Mouse (Mus musculus): ENCODE data around the gene Ccdc150.

DNA sequence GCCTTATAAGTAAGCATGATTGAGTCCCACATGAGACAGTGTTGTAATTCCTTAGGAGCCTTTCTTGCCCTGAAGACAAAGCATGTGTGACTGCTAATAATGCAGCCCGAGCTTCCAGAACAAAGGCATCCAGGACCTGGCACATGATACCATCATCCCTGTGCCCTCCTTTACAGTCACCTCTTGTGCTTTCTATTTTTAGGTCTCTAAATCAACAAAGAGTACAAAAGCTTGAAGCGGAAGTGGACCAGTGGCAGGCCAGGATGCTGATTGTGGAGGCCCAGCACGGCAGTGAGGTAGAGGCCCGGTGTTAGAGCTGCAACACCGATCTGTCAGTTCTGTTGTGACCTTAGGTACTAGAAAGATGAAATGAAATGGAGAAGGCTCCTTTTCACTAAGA is 105.0 kb downstream of the Ccdc150 start:
- no peak for TF ChIP-seq CTCF (IDR thresholded peaks at IDR 0.05; ENCODE audit: borderline replicate concordance, extremely low read depth, insufficient read depth, insufficient read length)
- TF ChIP-seq POLR2A (IDR thresholded peaks at IDR 0.05; ENCODE audit: borderline replicate concordance, extremely low read depth, insufficient read depth, insufficient read length, poor library complexity, severe bottlenecking): no peak

All from brain, embryonic 14.5 days (tissue).